Mouse (Mus musculus) midbrain, embryonic 14.5 days (tissue): Measurements from ENCODE around the gene Pate3. TPM values are rescaled to one million over a fixed set of nuclear protein-coding genes. Genes with fewer than 3 reads are reported as not detected.
"Not testable (repeated sequence)": the region's sequence is repeated elsewhere in the genome, so short reads cannot be mapped to it uniquely, and the experiment has no call there.

Source experiments
- ATAC-seq: fragments of 200-750 bp; cut with Nextera tagmentation; 2 replicates; pipeline ENCODE4 v1.8.0; 2017; ENCODE audit warnings: moderate number of reproducible peaks, moderate library complexity; ENCODE audit not compliant: low FRiP score, low TSS enrichment
- DNase-seq: peaks from one replicate; pipeline ENCODE4 v3.0.0-alpha.2; 2015
- H3K27ac ChIP-seq: fragments of 300-500 bp; sonication (generic); replicated peaks from 2 replicates; pipeline ENCODE4 v1.5.1; 2014; ENCODE audit warnings: mild to moderate bottlenecking, low read depth, low read length, moderate library complexity
- H3K27me3 ChIP-seq: fragments of 300-500 bp; sonication (generic); 2 replicates; pipeline ENCODE4 v1.6.1; 2014; ENCODE audit warnings: low read length, control low read depth, mixed read lengths; ENCODE audit not compliant: control insufficient read depth, insufficient read depth
- H3K36me3 ChIP-seq: fragments of 300-500 bp; sonication (generic); 2 replicates; pipeline ENCODE4 v1.6.1; 2014; ENCODE audit warnings: low read length, control low read depth; ENCODE audit not compliant: control insufficient read depth, insufficient read depth
- H3K4me1 ChIP-seq: fragments of 300-500 bp; sonication (generic); 2 replicates; pipeline ENCODE4 v1.6.1; 2014; ENCODE audit warnings: mild to moderate bottlenecking, antibody characterized with exemption, low read length, control low read depth; ENCODE audit not compliant: control insufficient read depth, insufficient read depth
- H3K4me2 ChIP-seq: fragments of 300-500 bp; sonication (generic); 2 replicates; pipeline ENCODE4 v1.6.1; 2014; ENCODE audit warnings: mild to moderate bottlenecking, low read length, moderate library complexity
- H3K4me3 ChIP-seq: fragments of 300-500 bp; sonication (generic); replicated peaks from 2 replicates; pipeline ENCODE4 v1.5.1; 2014; ENCODE audit warnings: low read depth, low read length
- H3K9ac ChIP-seq: fragments of 300-500 bp; sonication (generic); replicated peaks from 2 replicates; pipeline ENCODE4 v1.6.1; 2014; ENCODE audit warnings: mild to moderate bottlenecking, low read length, moderate library complexity
- H3K9me3 ChIP-seq: fragments of 300-500 bp; sonication (generic); 2 replicates; pipeline ENCODE4 v1.6.1; 2016; ENCODE audit warnings: low read length, control low read depth, mixed read lengths; ENCODE audit not compliant: control insufficient read depth
- WGBS: fragments of 180-500 bp; shearing (Covaris S2); extraction: QIAGEN DNeasy Blood & Tissue Kit; methylation state at CpG from one replicate; pipeline ENCODE4 v1.1.7; 2014; 5-methylcytosine and 5-hydroxymethylcytosine counted together
- polyA plus RNA-seq: library from polyadenylated mRNA; unstranded; fragments of >200 nt; fragmentation: Nextera tagmentation; extraction: Ambion mirVana; gene quantifications from 2 replicates; pipeline ENCODE4 v1.2.1, GENCODE M21; 2014

Gene Pate3
- not detected in 2 replicates for polyA plus RNA-seq

- Histone ChIP-seq H3K27me3 (no peaks in the 10 kb centered on the region), H3K4me2 (no peak within 1 kb of the TSS), H3K4me1 (no peaks in the 10 kb centered on the region), H3K27ac (no peak within 1 kb of the TSS), H3K9ac (no peak within 1 kb of the TSS), H3K9me3 (no peaks in the 10 kb centered on the region), H3K36me3 (no peaks in the 10 kb centered on the region), H3K4me3 (no peak within 1 kb of the TSS)
- 73% methylated on average over 1 of the region's 1 CpGs for WGBS
- no peak for DNase-seq
- ATAC-seq, result no peak
Observed at GRCm38 (mm10) chr9:35648102-35648501, at the start of gene Pate3. Pate3 (minus strand) TSS chr9:35648202.

- no peaks in the 10 kb centered on the region for H3K36me3 ChIP-seq
- peaks cover 4% of the 10 kb centered on the region; the same call in 1 of the 2 replicates for H3K9me3 ChIP-seq
- DNase-seq (no peak), ATAC-seq (no peak)
- no peaks in the 10 kb centered on the region for H3K27me3 ChIP-seq
- no peak overlapping the region for H3K27ac ChIP-seq
- no peaks in the 10 kb centered on the region for H3K4me1 ChIP-seq
- no peak overlapping the region for H3K9ac ChIP-seq
- H3K4me2 ChIP-seq, result no peak overlapping the region
- no peak overlapping the region for H3K4me3 ChIP-seq
Observed at GRCm38 (mm10) chr9:35691924-35692323, 43.9 kb upstream of the Pate3 start.

- Histone ChIP-seq H3K4me2 (no peak within 1 kb of the TSS), H3K9ac (no peak within 1 kb of the TSS), H3K27me3 (no peaks in the 10 kb centered on the region), H3K36me3 (no peaks in the 10 kb centered on the region), H3K4me3 (no peak within 1 kb of the TSS), H3K9me3 (no peaks in the 10 kb centered on the region), H3K27ac (no peak within 1 kb of the TSS), H3K4me1 (no peaks in the 10 kb centered on the region)
- 66% methylated on average over 1 of the region's 1 CpGs for WGBS
- ATAC-seq (no peak), DNase-seq (no peak)
Observed at GRCm38 (mm10) chr9:35687013-35687412, 39.0 kb upstream of the Pate3 start, which contains the start of gene Pate1. Pate1 (minus strand) TSS chr9:35687390.

GRCm38 (mm10) chr9:35673557-35673956, 25.6 kb upstream of the Pate3 start:
- no peak for ATAC-seq
- Histone ChIP-seq H3K36me3 (no peaks in the 10 kb centered on the region), H3K4me3 (no peak overlapping the region), H3K4me2 (no peak overlapping the region), H3K27me3 (no peaks in the 10 kb centered on the region), H3K27ac (no peak overlapping the region), H3K9ac (no peak overlapping the region), H3K4me1 (no peaks in the 10 kb centered on the region), H3K9me3 (0 out of 2 replicates have a peak, but pooled peaks cover 2% of the 10 kb centered on the region)
- 81% methylated on average over 2 of the region's 2 CpGs for WGBS
- no peak for DNase-seq

GRCm38 (mm10) chr9:35632981-35633380, 15.0 kb downstream of the Pate3 start:
- H3K9ac ChIP-seq, result no peak overlapping the region
- no peaks in the 10 kb centered on the region for H3K9me3 ChIP-seq
- H3K36me3 ChIP-seq, result no peaks in the 10 kb centered on the region
- DNase-seq (no peak), ATAC-seq (no peak)
- no peak overlapping the region for H3K27ac ChIP-seq
- H3K27me3 ChIP-seq, result no peaks in the 10 kb centered on the region
- WGBS, result 77% methylated on average over 1 of the region's 1 CpGs
- H3K4me3 ChIP-seq, result no peak overlapping the region
- H3K4me1 ChIP-seq, result no peaks in the 10 kb centered on the region
- H3K4me2 ChIP-seq, result no peak overlapping the region

GRCm38 (mm10) chr9:35616784-35617183, 31.2 kb downstream of the Pate3 start:
- ATAC-seq, H3K36me3 ChIP-seq, H3K4me3 ChIP-seq, H3K27ac ChIP-seq, H3K4me1 ChIP-seq, H3K9ac ChIP-seq, H3K27me3 ChIP-seq, H3K9me3 ChIP-seq, DNase-seq, H3K4me2 ChIP-seq: not testable (repeated sequence)
- 75% methylated on average over 2 of the region's 2 CpGs for WGBS

GRCm38 (mm10) chr9:35614005-35614404, 34.0 kb downstream of the Pate3 start:
- ATAC-seq, result no peak

GRCm38 (mm10) chr9:35611841-35612240, 36.2 kb downstream of the Pate3 start, which contains the start of gene Pate4:
Pate4 (minus strand) TSS chr9:35611941.
- Histone ChIP-seq H3K9me3 (no peaks in the 10 kb centered on the region), H3K4me2 (no peak within 1 kb of the TSS), H3K36me3 (no peaks in the 10 kb centered on the region), H3K4me3 (no peak within 1 kb of the TSS), H3K9ac (no peak within 1 kb of the TSS), H3K27me3 (no peaks in the 10 kb centered on the region), H3K27ac (no peak within 1 kb of the TSS), H3K4me1 (no peaks in the 10 kb centered on the region)
- WGBS, result 92% methylated on average over 1 of the region's 1 CpGs
- DNase-seq (no peak), ATAC-seq (no peak)

More at GRCm38 (mm10) chr9:35614005-35614404, 34.0 kb downstream of the Pate3 start:
- 27% methylated on average over 2 of the region's 2 CpGs for WGBS
- Histone ChIP-seq H3K4me1 (no peaks in the 10 kb centered on the region), H3K27me3 (no peaks in the 10 kb centered on the region), H3K9me3 (no peaks in the 10 kb centered on the region), H3K36me3 (no peaks in the 10 kb centered on the region), H3K9ac (no peak overlapping the region), H3K27ac (no peak overlapping the region), H3K4me2 (no peak overlapping the region), H3K4me3 (no peak overlapping the region)
- peak; percentile 4 for DNase-seq

GRCm38 (mm10) chr9:35607647-35608405, 40.2 kb downstream of the Pate3 start:
- Histone ChIP-seq H3K4me2 (no peak overlapping the region), H3K4me1 (no peaks in the 10 kb centered on the region), H3K27me3 (no peaks in the 10 kb centered on the region), H3K9ac (no peak overlapping the region), H3K27ac (no peak overlapping the region), H3K4me3 (no peak overlapping the region), H3K9me3 (no peaks in the 10 kb centered on the region), H3K36me3 (no peaks in the 10 kb centered on the region)
- DNase-seq (no peak), ATAC-seq (no peak)
- WGBS, result 69% methylated on average over 8 of the region's 8 CpGs
